ENCODE assay signal across 18 mouse cellular contexts in genomic region chr15:95855051-95855844, GRCm38 (mm10).
DNase-seq lines count a peak whose midpoint lies in the region; ATAC-seq and TF ChIP-seq lines count a peak whose summit lies in the region.
"Had no signal": no experiment of that assay in that cellular context is flagged by ENCODE, and none has a peak within 500 bp of the region (broad histone marks: within the 10 kb centered on the region; RNA-seq: fewer than 3 reads in every experiment).

No protein-coding gene starts in this region.

- H3K4me3 ChIP-seq in kidney, embryonic 16.5 days (ENCODE audit: low read length): no peak overlapping the region
- no peak overlapping the region for H3K4me3 ChIP-seq in E14TG2a.4 (replicated peaks; ENCODE audit: low read length)
- H3K4me3 ChIP-seq in liver, embryonic 16.5 days (ENCODE audit: low read depth, low read length): no peak overlapping the region
- H3K4me3 ChIP-seq: embryonic facial prominence, embryonic 15.5 days; heart, embryonic 12.5 days; hindbrain, embryonic 12.5 days; left cerebral cortex, adult 2 months; limb, embryonic 15.5 days had no signal

- 75% methylated on average over 13 of the region's 13 CpGs for WGBS in kidney, embryonic 16.5 days
- WGBS in liver, embryonic 16.5 days (ENCODE audit: insufficient replicate concordance): 76% methylated on average over 13 of the region's 13 CpGs

- peaks cover 24% of the 10 kb centered on the region for H3K4me1 ChIP-seq in kidney, embryonic 16.5 days (ENCODE audit: insufficient read depth, low read length)
- H3K4me1 ChIP-seq in E14TG2a.4 (replicated peaks; ENCODE audit: low read depth, low read length): peaks cover 32% of the 10 kb centered on the region
- H3K4me1 ChIP-seq in liver, embryonic 16.5 days (ENCODE audit: control insufficient read depth, low read depth, low read length): peaks cover 6% of the 10 kb centered on the region

- no peaks in the 10 kb centered on the region for H3K36me3 ChIP-seq in kidney, embryonic 16.5 days (ENCODE audit: insufficient read depth, low read length)
- no peaks in the 10 kb centered on the region for H3K36me3 ChIP-seq in E14TG2a.4 (ENCODE audit: insufficient read depth, low read length)
- H3K36me3 ChIP-seq in liver, embryonic 16.5 days (ENCODE audit: control insufficient read depth, insufficient read depth): no peaks in the 10 kb centered on the region
- H3K36me3 ChIP-seq: embryonic facial prominence, embryonic 15.5 days; heart, embryonic 12.5 days; hindbrain, embryonic 12.5 days; limb, embryonic 15.5 days had no signal

- ATAC-seq in kidney, embryonic 16.5 days (ENCODE audit: low FRiP score, low TSS enrichment): 0 out of 2 replicates have a peak, but pooled peaks have one; percentile 13
- peak; percentile 63 for ATAC-seq in liver, embryonic 16.5 days (ENCODE audit: low read depth)
- ATAC-seq: forebrain, embryonic 14.5 days; midbrain, embryonic 16.5 days had no signal

- no peak overlapping the region for H3K9ac ChIP-seq in kidney, embryonic 16.5 days (replicated peaks; ENCODE audit: low read length)
- H3K9ac ChIP-seq in liver, embryonic 16.5 days (ENCODE audit: low read depth, low read length): no peak overlapping the region
- H3K9ac ChIP-seq: embryonic facial prominence, embryonic 15.5 days; heart, embryonic 12.5 days; hindbrain, embryonic 12.5 days; limb, embryonic 15.5 days had no signal

- DNase-seq in kidney, adult 11 months: no peak
- peak; percentile 54 for DNase-seq in R1 (ENCODE audit: low read depth, low spot score)
- DNase-seq in ovary, adult 18-20 months (ENCODE audit: low spot score): no peak
- DNase-seq in testis, postnatal 14 days (ENCODE audit: low spot score): no peak
- DNase-seq: adrenal gland, postnatal 25 days; cerebellum, postnatal 36 days; gastrocnemius, postnatal 14 days; thymus, postnatal 4 days had no signal

- TF ChIP-seq CTCF in E14TG2a.4 (conservative IDR thresholded peaks at IDR 0.05; ENCODE audit: low read length): peak; percentile 65

- no peaks in the 10 kb centered on the region for H3K27me3 ChIP-seq in kidney, embryonic 16.5 days (ENCODE audit: insufficient read depth, low read length)
- no peaks in the 10 kb centered on the region for H3K27me3 ChIP-seq in E14TG2a.4 (ENCODE audit: insufficient read depth, low read length)
- H3K27me3 ChIP-seq in liver, embryonic 16.5 days (ENCODE audit: control insufficient read depth, insufficient read depth, low read depth, low read length): no peaks in the 10 kb centered on the region
- H3K27me3 ChIP-seq: embryonic facial prominence, embryonic 15.5 days; heart, embryonic 12.5 days; hindbrain, embryonic 12.5 days; limb, embryonic 15.5 days had no signal

- no peak overlapping the region for H3K4me2 ChIP-seq in kidney, embryonic 16.5 days (replicated peaks; ENCODE audit: low read depth, low read length)
- 0 out of 2 replicates have a peak overlapping the region, but pooled peaks have one; percentile 6 for H3K4me2 ChIP-seq in liver, embryonic 16.5 days (ENCODE audit: low read depth, low read length)
- H3K4me2 ChIP-seq: embryonic facial prominence, embryonic 15.5 days; heart, embryonic 12.5 days; hindbrain, embryonic 12.5 days; limb, embryonic 15.5 days had no signal

- H3K27ac ChIP-seq in kidney, embryonic 16.5 days (ENCODE audit: low read length): peak overlapping the region; percentile 64; the same call in 1 of the 2 replicates
- peak overlapping the region; percentile 19; the same call in 1 of the 2 replicates for H3K27ac ChIP-seq in liver, embryonic 16.5 days (ENCODE audit: low read length)
- H3K27ac ChIP-seq: hindbrain, embryonic 12.5 days; left cerebral cortex, adult 2 months; limb, embryonic 15.5 days had no signal

- no peaks in the 10 kb centered on the region for H3K9me3 ChIP-seq in kidney, embryonic 16.5 days (ENCODE audit: low read length)
- H3K9me3 ChIP-seq in E14TG2a.4 (ENCODE audit: low read length): no peaks in the 10 kb centered on the region
- no peaks in the 10 kb centered on the region for H3K9me3 ChIP-seq in liver, embryonic 16.5 days (replicated peaks; ENCODE audit: control insufficient read depth, low read length)
- H3K9me3 ChIP-seq: embryonic facial prominence, embryonic 15.5 days; hindbrain, embryonic 12.5 days; limb, embryonic 15.5 days had no signal
